Mouse (Mus musculus): ENCODE results near the gene Mad1l1. TPM values are rescaled to one million over a fixed set of nuclear protein-coding genes. Genes with fewer than 3 reads are reported as not detected.

The Mad1l1 gene
- polyA plus RNA-seq, 1 experiment from 2014 or later = 20.5 TPM

DNA sequence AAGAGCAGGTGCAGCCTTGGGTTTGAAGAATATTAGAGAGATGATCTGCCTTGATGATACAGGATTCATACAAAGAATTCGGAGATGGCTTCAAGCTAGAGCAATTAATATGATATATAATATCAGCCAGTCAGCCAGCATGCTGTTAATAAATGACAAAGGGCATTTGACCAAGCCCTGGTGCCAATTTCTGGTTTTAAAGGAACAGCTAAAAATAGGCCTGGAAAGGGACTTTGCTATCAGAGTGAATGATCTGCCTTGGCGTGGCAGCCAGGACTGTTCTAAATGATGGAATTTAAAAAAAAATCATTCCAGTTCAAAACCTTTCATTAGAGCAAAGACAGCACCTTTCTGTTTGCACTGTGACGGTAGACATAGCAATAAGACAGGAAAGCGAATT lies 361.6 kb downstream of the Mad1l1 start:
- ATAC-seq (ENCODE audit: insufficient number of reproducible peaks, insufficient read depth, low FRiP score, low read depth) = no peak
- WGBS = 78% methylated on average over 4 of the region's 4 CpGs
- Histone ChIP-seq H3K4me3 (ENCODE audit: control insufficient read depth in 1 of 2, insufficient read depth in 1 of 2, low read depth in 1 of 2, low read length in 2 of 2) (no peak overlapping the region), H3K36me3 (ENCODE audit: control insufficient read depth, insufficient read depth, low read length) (no peaks in the 10 kb centered on the region), H3K4me2 (ENCODE audit: low read length) (no peak overlapping the region), H3K9ac (ENCODE audit: low read length) (no peak overlapping the region), H3K4me1 (ENCODE audit: control insufficient read depth in 2 of 2, insufficient read depth in 2 of 2, low read length in 2 of 2) (peaks cover 0 to 5% of the 10 kb centered on the region in 2 experiments; a peak in 1 of 4 replicates), H3K27me3 (ENCODE audit: control insufficient read depth, insufficient read depth, low read length) (0 out of 2 replicates have a peak, but pooled peaks cover 8% of the 10 kb centered on the region), H3K27ac (replicated peaks in 1 of 2; ENCODE audit: control insufficient read depth in 1 of 2, insufficient read depth in 1 of 2, low read depth in 2 of 2, low read length in 2 of 2) (no peak overlapping the region), H3K9me3 (ENCODE audit: control insufficient read depth, low read length) (no peaks in the 10 kb centered on the region)

Other genes with a start within 250 kb of the Mad1l1 start
- gene Nudt1, start 104 bp upstream of the Mad1l1 start, polyA plus RNA-seq (2014; fragmentation: Nextera tagmentation; extraction: Ambion mirVana) = 22.2 and 22.7 TPM in 2 replicates
- gene Mrm2, start 10.3 kb upstream of the Mad1l1 start, polyA plus RNA-seq (2014; fragmentation: Nextera tagmentation; extraction: Ambion mirVana) = 14.7 and 16.0 TPM in 2 replicates
- gene Snx8, start 67.7 kb upstream of the Mad1l1 start, polyA plus RNA-seq (2014; fragmentation: Nextera tagmentation; extraction: Ambion mirVana) = 8.9 and 9.9 TPM in 2 replicates
- 92.9 and 108 TPM in 2 replicates for gene Eif3b, start 97.8 kb upstream of the Mad1l1 start, polyA plus RNA-seq (2014; fragmentation: Nextera tagmentation; extraction: Ambion mirVana)
- not detected in 2 replicates for gene Gm4869, start 124.1 kb upstream of the Mad1l1 start, polyA plus RNA-seq (2014; fragmentation: Nextera tagmentation; extraction: Ambion mirVana)
- gene Chst12, start 184.0 kb upstream of the Mad1l1 start, polyA plus RNA-seq (2014; fragmentation: Nextera tagmentation; extraction: Ambion mirVana) = 11.0 and 11.5 TPM in 2 replicates
- not detected in 2 replicates for gene Grifin, start 243.5 kb upstream of the Mad1l1 start, polyA plus RNA-seq (2014; fragmentation: Nextera tagmentation; extraction: Ambion mirVana)